Mouse (Mus musculus): ENCODE measurements around the gene Rexo5. TPM values are rescaled to one million over a fixed set of nuclear protein-coding genes. Genes with fewer than 3 reads are reported as not detected.

Rexo5 gene
- total and polyA plus RNA-seq, 3 experiments = 0.75 to 3.3 (median 1.2) TPM

GRCm38 (mm10) chr7:119760527-119760951 lies 33.3 kb upstream of the Rexo5 start, which contains the start of gene Acsm3:
Acsm3 (plus strand) TSS chr7:119760923.
- no peaks in the 10 kb centered on the region for H3K27me3 ChIP-seq (ENCODE audit: control insufficient read depth, insufficient read depth, low read length)
- H3K27ac ChIP-seq = no peak within 1 kb of the TSS
- H3K79me2 ChIP-seq (replicated peaks; ENCODE audit: control insufficient read depth, insufficient read depth, low read length) = no peaks in the 10 kb centered on the region
- H3K4me3 ChIP-seq = no peak within 1 kb of the TSS
- H3K36me3 ChIP-seq (ENCODE audit: control insufficient read depth, insufficient read depth, low read length) = no peaks in the 10 kb centered on the region
- intact Hi-C loops (cut with DNase I) = no loop called here
- 63% methylated on average over 11 of the region's 11 CpGs for WGBS
- no peak within 1 kb of the TSS for H3K9ac ChIP-seq (ENCODE audit: low read depth, low read length)
- TF ChIP-seq POLR2A (IDR thresholded peaks at IDR 0.05; ENCODE audit: insufficient read depth, low read depth, low read length) (no peak), CTCF (IDR thresholded peaks at IDR 0.05) (no peak), EP300 (IDR thresholded peaks at IDR 0.05; ENCODE audit: insufficient read depth, low read depth, low read length) (no peak)
- H3K4me1 ChIP-seq (ENCODE audit: control insufficient read depth, insufficient read depth, low read length) = no peaks in the 10 kb centered on the region
- DNase-seq = no peak

GRCm38 (mm10) chr7:119762166-119762697 lies 31.6 kb upstream of the Rexo5 start:
- H3K79me2 ChIP-seq (replicated peaks; ENCODE audit: control insufficient read depth, insufficient read depth, low read length) = no peaks in the 10 kb centered on the region
- no peak overlapping the region for H3K9ac ChIP-seq (ENCODE audit: low read depth, low read length)
- H3K4me3 ChIP-seq = no peak overlapping the region
- WGBS = 51% methylated on average over 4 of the region's 4 CpGs
- H3K36me3 ChIP-seq (ENCODE audit: control insufficient read depth, insufficient read depth, low read length) = no peaks in the 10 kb centered on the region
- H3K27ac ChIP-seq = no peak overlapping the region
- no peaks in the 10 kb centered on the region for H3K27me3 ChIP-seq (ENCODE audit: control insufficient read depth, insufficient read depth, low read length)
- TF ChIP-seq CTCF (IDR thresholded peaks at IDR 0.05) (no peak), EP300 (IDR thresholded peaks at IDR 0.05; ENCODE audit: insufficient read depth, low read depth, low read length) (no peak), POLR2A (IDR thresholded peaks at IDR 0.05; ENCODE audit: insufficient read depth, low read depth, low read length) (no peak)
- no peak for DNase-seq
- intact Hi-C loops (cut with DNase I) = no loop called here
- no peaks in the 10 kb centered on the region for H3K4me1 ChIP-seq (ENCODE audit: control insufficient read depth, insufficient read depth, low read length)

GRCm38 (mm10) chr7:119764377-119764776 lies 29.4 kb upstream of the Rexo5 start:
- TF ChIP-seq CTCF (IDR thresholded peaks at IDR 0.05) (no peak), EP300 (IDR thresholded peaks at IDR 0.05; ENCODE audit: insufficient read depth, low read depth, low read length) (no peak), POLR2A (IDR thresholded peaks at IDR 0.05; ENCODE audit: insufficient read depth, low read depth, low read length) (no peak)
- intact Hi-C loops (cut with DNase I) = no loop called here
- H3K27ac ChIP-seq = no peak overlapping the region
- no peaks in the 10 kb centered on the region for H3K27me3 ChIP-seq (ENCODE audit: control insufficient read depth, insufficient read depth, low read length)
- no peak overlapping the region for H3K9ac ChIP-seq (ENCODE audit: low read depth, low read length)
- no peak for DNase-seq
- no peaks in the 10 kb centered on the region for H3K36me3 ChIP-seq (ENCODE audit: control insufficient read depth, insufficient read depth, low read length)
- no peak overlapping the region for H3K4me3 ChIP-seq
- H3K79me2 ChIP-seq (replicated peaks; ENCODE audit: control insufficient read depth, insufficient read depth, low read length) = no peaks in the 10 kb centered on the region
- WGBS = 89% methylated on average over 3 of the region's 3 CpGs
- no peaks in the 10 kb centered on the region for H3K4me1 ChIP-seq (ENCODE audit: control insufficient read depth, insufficient read depth, low read length)

GRCm38 (mm10) chr7:119766996-119767395 lies 26.8 kb upstream of the Rexo5 start:
- intact Hi-C loops (cut with DNase I) = no loop called here
- no peaks in the 10 kb centered on the region for H3K79me2 ChIP-seq (replicated peaks; ENCODE audit: control insufficient read depth, insufficient read depth, low read length)
- H3K9ac ChIP-seq (ENCODE audit: low read depth, low read length) = no peak overlapping the region
- TF ChIP-seq CTCF (IDR thresholded peaks at IDR 0.05) (no peak), EP300 (IDR thresholded peaks at IDR 0.05; ENCODE audit: insufficient read depth, low read depth, low read length) (no peak), POLR2A (IDR thresholded peaks at IDR 0.05; ENCODE audit: insufficient read depth, low read depth, low read length) (no peak)
- no peaks in the 10 kb centered on the region for H3K27me3 ChIP-seq (ENCODE audit: control insufficient read depth, insufficient read depth, low read length)
- no peaks in the 10 kb centered on the region for H3K4me1 ChIP-seq (ENCODE audit: control insufficient read depth, insufficient read depth, low read length)
- WGBS = 76% methylated on average over 6 of the region's 6 CpGs
- no peak overlapping the region for H3K4me3 ChIP-seq
- H3K27ac ChIP-seq = no peak overlapping the region
- no peaks in the 10 kb centered on the region for H3K36me3 ChIP-seq (ENCODE audit: control insufficient read depth, insufficient read depth, low read length)
- no peak for DNase-seq

GRCm38 (mm10) chr7:119769895-119770294 lies 23.9 kb upstream of the Rexo5 start:
- Histone ChIP-seq H3K4me3 (no peak overlapping the region), H3K4me1 (ENCODE audit: control insufficient read depth, insufficient read depth, low read length) (no peaks in the 10 kb centered on the region), H3K36me3 (ENCODE audit: control insufficient read depth, insufficient read depth, low read length) (no peaks in the 10 kb centered on the region), H3K79me2 (replicated peaks; ENCODE audit: control insufficient read depth, insufficient read depth, low read length) (no peaks in the 10 kb centered on the region), H3K9ac (ENCODE audit: low read depth, low read length) (no peak overlapping the region), H3K27me3 (ENCODE audit: control insufficient read depth, insufficient read depth, low read length) (no peaks in the 10 kb centered on the region), H3K27ac (no peak overlapping the region)
- intact Hi-C loops (cut with DNase I) = no loop called here
- no peak for TF ChIP-seq CTCF (IDR thresholded peaks at IDR 0.05)
- TF ChIP-seq POLR2A (IDR thresholded peaks at IDR 0.05; ENCODE audit: insufficient read depth, low read depth, low read length) = no peak
- TF ChIP-seq EP300 (IDR thresholded peaks at IDR 0.05; ENCODE audit: insufficient read depth, low read depth, low read length) = no peak
- DNase-seq = no peak
- WGBS = 87% methylated on average over 8 of the region's 8 CpGs

- Histone ChIP-seq H3K4me3 (no peak overlapping the region), H3K4me1 (ENCODE audit: control insufficient read depth, insufficient read depth, low read length) (no peaks in the 10 kb centered on the region), H3K27me3 (ENCODE audit: control insufficient read depth, insufficient read depth, low read length) (no peaks in the 10 kb centered on the region), H3K79me2 (replicated peaks; ENCODE audit: control insufficient read depth, insufficient read depth, low read length) (no peaks in the 10 kb centered on the region), H3K27ac (no peak overlapping the region), H3K9ac (ENCODE audit: low read depth, low read length) (no peak overlapping the region), H3K36me3 (ENCODE audit: control insufficient read depth, insufficient read depth, low read length) (no peaks in the 10 kb centered on the region)
- DNase-seq = peak in 1 of 2 experiments; percentile 26
- 89% methylated on average over 2 of the region's 2 CpGs for WGBS
- intact Hi-C loops (cut with DNase I) = no loop called here
- TF ChIP-seq POLR2A (IDR thresholded peaks at IDR 0.05; ENCODE audit: insufficient read depth, low read depth, low read length) = no peak
- no peak for TF ChIP-seq CTCF (IDR thresholded peaks at IDR 0.05)
- TF ChIP-seq EP300 (IDR thresholded peaks at IDR 0.05; ENCODE audit: insufficient read depth, low read depth, low read length) = no peak
Measured at GRCm38 (mm10) chr7:119783453-119783852, 10.4 kb upstream of the Rexo5 start.

Measured in heart, adult 2 months (tissue).